Mouse (Mus musculus) CH12.LX (cell line): ENCODE measurements around the gene Gm28845.

Experiments used
- CHD2 ChIP-seq: IDR thresholded peaks from 2 replicates; pipeline ENCODE4 v1.6.1; 2011; ENCODE audit warnings: low read length, improper control_type of control experiment
- CTCF ChIP-seq, 2 experiments: IDR thresholded peaks in 1 of 2; conservative IDR thresholded peaks in 1 of 2; 2 replicates each; pipeline ENCODE4 v1.5.1; 2011 to 2012; ENCODE audit warnings: low read depth in 2 of 2, low read length in 2 of 2, improper control_type of control experiment in 1 of 2, inconsistent platforms in 1 of 2, mild to moderate bottlenecking in 1 of 2, moderate library complexity in 1 of 2
- NRF1 ChIP-seq: IDR thresholded peaks from 2 replicates; pipeline ENCODE4 v1.6.1; 2014; ENCODE audit warnings: low read depth, mild to moderate bottlenecking, inconsistent platforms, low read length, improper control_type of control experiment, moderate library complexity
- POLR2A ChIP-seq: IDR thresholded peaks from 2 replicates; pipeline ENCODE4 v1.6.1; 2011; ENCODE audit warnings: low read depth, mild to moderate bottlenecking, improper control_type of control experiment, low read length
- SIN3A ChIP-seq: IDR thresholded peaks from 2 replicates; pipeline ENCODE4 v1.6.1; 2012; ENCODE audit warnings: low read length, improper control_type of control experiment, inconsistent platforms
- TBP ChIP-seq: conservative IDR thresholded peaks from 2 replicates; pipeline ENCODE4 v1.6.1; 2011; ENCODE audit warnings: low read depth, low read length, improper control_type of control experiment

GRCm38 (mm10) chr1:65051696-65052095 is 67.7 kb downstream of the Gm28845 start:
- TF ChIP-seq POLR2A (no peak), SIN3A (no peak), TBP (no peak), NRF1 (no peak), CHD2 (no peak), CTCF (conservative IDR thresholded peaks at IDR 0.05 in 1 of 2, IDR thresholded peaks at IDR 0.05 in 1 of 2; ENCODE audit: low read depth in 2 of 2, low read length in 2 of 2) (no peak)
